Mouse (Mus musculus) ovary, postnatal 14 days (tissue): ENCODE data around the gene Ankzf1.
A peak's percentile ranks its signal among the peaks of the same experiment; 100 is the strongest.

Experiments used
- DNase-seq: peaks from one replicate; pipeline ENCODE4 v3.0.0; 2022; ENCODE audit warnings: low spot score

The Ankzf1 gene

GRCm38 (mm10) chr1:75191622-75192402 lies at the start of gene Ankzf1, which contains the start of gene Atg9a:
Gene Ankzf1 (plus strand): TSS chr1:75192151.
Gene Atg9a (minus strand): TSS chr1:75192196.
- peak; percentile 84 for DNase-seq

- DNase-seq, result peak; percentile 93
Observed at GRCm38 (mm10) chr1:75142301-75143261, 49.4 kb upstream of the Ankzf1 start, which contains the start of the genes Cnppd1 and Retreg2. Gene Cnppd1 (minus strand): TSS chr1:75142711. Gene Retreg2 (plus strand): TSS chr1:75142778.

- no peak for DNase-seq
Observed at GRCm38 (mm10) chr1:75145589-75145988, 46.4 kb upstream of the Ankzf1 start.

GRCm38 (mm10) chr1:75147411-75148135 lies 44.4 kb upstream of the Ankzf1 start:
- no peak for DNase-seq

- DNase-seq, result no peak
Observed at GRCm38 (mm10) chr1:75148727-75149126, 43.2 kb upstream of the Ankzf1 start.

- DNase-seq, result no peak
Observed at GRCm38 (mm10) chr1:75155837-75156236, 36.1 kb upstream of the Ankzf1 start.

DNA sequence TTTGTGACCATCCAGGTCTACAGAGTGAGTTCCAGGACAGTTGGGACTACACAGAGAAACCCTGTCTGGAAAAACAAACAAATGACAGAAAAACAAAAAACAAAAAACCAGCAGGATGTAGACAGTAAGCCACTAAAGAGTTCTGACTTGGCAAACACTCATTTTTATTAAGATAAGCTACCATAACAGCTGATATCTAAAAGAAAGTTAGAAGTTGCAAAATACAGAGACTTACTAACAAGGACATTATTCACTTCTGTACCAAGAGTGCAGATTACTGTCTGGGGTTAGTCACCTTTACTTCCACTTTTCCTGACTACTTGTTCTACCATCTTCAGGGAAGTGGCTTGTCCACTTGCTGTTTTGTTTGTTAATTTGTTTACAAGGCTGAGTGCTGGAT lies 33.0 kb upstream of the Ankzf1 start:
- no peak for DNase-seq

GRCm38 (mm10) chr1:75159540-75160255 lies 32.3 kb upstream of the Ankzf1 start:
- DNase-seq, result no peak

DNA sequence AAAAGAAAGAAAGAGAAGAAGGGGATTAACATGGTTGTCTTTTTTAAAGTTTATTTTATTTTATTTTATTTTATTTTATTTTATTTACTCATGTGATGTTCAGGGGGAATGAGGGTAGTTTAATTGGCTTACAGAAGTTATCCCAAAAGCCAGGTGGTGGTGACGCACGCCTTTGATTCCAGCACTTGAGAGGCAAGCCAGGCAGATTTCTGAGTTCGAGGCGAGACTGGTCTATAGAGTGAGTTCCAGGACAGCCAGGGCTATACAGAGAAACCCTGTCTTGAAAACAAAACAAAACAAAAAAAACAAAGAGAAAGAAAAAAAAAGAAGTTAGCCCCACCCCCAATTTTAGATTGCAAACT lies 31.7 kb upstream of the Ankzf1 start:
- DNase-seq, result no peak

GRCm38 (mm10) chr1:75168093-75168471 lies 23.9 kb upstream of the Ankzf1 start:
- DNase-seq, result no peak

- DNase-seq, result peak; percentile 94
Observed at GRCm38 (mm10) chr1:75168472-75169464, 23.2 kb upstream of the Ankzf1 start, which contains the start of gene Zfand2b. Gene Zfand2b (plus strand): TSS chr1:75168646.

DNA sequence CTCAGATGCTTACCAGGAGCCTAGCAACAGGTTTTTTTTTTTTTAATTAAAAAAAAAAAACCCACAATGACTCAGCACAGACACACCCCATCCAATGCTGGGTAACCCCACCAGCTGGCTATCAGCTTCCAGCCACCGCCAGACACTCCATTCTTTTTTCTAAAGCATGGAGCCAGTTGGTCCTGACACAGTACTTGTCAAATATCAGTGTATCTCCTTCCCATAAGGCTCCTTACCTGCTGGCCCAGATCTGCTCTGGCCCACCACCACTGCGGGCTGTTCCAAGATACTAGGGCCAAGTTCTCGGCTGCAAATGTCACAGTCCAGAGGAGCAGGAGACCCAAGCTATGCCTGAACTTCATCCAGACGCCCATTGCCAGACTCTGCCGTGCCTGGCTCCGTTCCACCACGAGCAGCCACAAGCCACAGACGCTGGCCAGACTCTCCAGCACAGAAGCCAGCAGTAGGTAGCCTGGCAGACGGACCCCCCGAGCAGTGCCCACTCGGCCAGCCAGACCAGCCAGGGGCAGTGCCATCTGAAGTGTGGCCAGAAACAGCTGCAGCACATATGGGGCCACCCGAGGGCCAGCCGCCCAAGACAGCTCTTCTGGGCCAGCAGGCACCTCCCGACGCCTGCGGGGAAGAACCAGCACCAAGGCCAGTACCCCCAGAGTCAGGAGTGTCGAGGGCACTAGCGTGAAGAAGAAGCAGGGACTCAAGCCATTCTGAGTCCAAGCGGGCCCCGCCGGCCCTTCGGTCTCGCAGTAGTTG lies 12.4 kb upstream of the Ankzf1 start:
- peak; percentile 26 for DNase-seq

GRCm38 (mm10) chr1:75180105-75180590 lies 11.8 kb upstream of the Ankzf1 start, which contains the start of gene Abcb6:
Gene Abcb6 (minus strand): TSS chr1:75180392.
- DNase-seq, result peak; percentile 69

GRCm38 (mm10) chr1:75180741-75181140 lies 11.2 kb upstream of the Ankzf1 start:
- DNase-seq, result no peak

- no peak for DNase-seq
Observed at GRCm38 (mm10) chr1:75181377-75181870, 10.5 kb upstream of the Ankzf1 start.

GRCm38 (mm10) chr1:75182160-75182559 lies 9.8 kb upstream of the Ankzf1 start:
- no peak for DNase-seq

DNA sequence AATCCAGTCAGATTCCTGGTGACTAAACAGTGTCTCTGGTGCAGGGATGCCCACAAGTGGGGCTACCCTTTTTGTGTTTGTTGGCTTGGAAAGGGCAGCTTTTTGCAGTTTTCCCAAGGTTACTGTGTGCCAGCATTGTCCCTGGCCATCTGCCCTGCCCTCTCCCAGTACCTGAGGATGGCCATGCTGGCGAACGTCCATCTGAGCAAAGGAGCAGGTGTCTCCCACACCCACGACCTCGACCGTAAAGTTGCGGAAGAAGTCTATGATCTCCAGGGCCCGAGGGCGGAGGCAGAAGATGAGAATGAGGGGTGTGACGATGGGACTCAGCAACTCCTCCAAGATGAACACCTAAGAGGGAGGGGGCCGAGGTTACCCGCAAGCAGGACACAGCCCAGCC lies 6.5 kb upstream of the Ankzf1 start:
- DNase-seq, result no peak

DNA sequence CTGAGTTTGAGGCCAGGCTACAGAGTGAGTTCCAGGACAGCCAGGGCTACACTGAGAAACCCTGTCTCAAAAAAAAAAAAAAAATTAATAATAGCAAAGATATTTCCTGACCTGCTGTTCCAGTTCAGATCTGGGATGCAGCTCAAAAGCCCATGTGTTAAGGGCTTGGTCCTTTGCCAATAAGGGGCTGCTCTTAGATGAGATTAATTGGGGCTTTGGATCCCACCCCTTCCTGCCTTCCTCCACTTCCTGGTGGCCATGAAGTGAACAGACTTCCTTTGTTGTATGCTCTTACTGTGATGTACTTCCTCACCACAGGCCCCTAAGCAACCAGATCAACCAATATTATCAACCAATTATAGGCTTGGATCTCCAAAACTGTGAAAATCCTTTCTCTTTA lies 4.8 kb upstream of the Ankzf1 start:
- DNase-seq, result no peak
